Mouse (Mus musculus) erythroblast, embryonic 14.5 days (primary cell): ENCODE results near the gene Inpp4b.

Experiments used
- GATA1 ChIP-seq: IDR thresholded peaks from 2 replicates; pipeline ENCODE4 v1.6.1; 2012; ENCODE audit warnings: low read length, inconsistent platforms, mixed read lengths
- TAL1 ChIP-seq: IDR thresholded peaks from 3 replicates; pipeline ENCODE4 v1.6.1; 2012; ENCODE audit warnings: low read length, inconsistent platforms, mixed read lengths

DNA sequence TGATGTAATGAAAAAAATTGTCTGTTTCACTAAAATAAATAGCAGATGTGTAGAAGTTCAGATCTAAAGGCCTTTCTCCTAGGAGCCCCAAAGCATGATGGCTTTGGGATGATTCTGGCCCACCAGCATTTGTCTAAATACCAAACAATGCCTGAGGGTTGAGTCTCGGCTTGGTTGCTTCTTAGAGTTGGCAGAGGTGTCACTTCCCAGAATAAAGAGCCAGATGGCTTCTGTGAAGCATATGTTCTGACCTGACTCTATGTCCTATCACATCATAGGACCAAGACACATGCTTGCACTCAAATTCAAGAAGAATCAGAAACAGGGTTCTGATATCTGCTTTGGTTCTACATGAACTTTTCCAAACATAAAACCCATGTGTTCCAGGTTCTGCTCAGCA, 365.1 kb downstream of the Inpp4b start:
- TF ChIP-seq GATA1 = no peak
- no peak for TF ChIP-seq TAL1
